Mouse (Mus musculus) megakaryocyte, embryonic 14.5 days (primary cell): ENCODE measurements at regions not wholly inside any gene's neighbourhood (a gene's known extent, or its start where the extent isn't known, plus 50 kb on each side); places are given as distances from the start of the nearest gene placed in this dataset.

Experiments used
- FLI1 ChIP-seq: IDR thresholded peaks from 2 replicates; pipeline ENCODE4 v1.6.1; 2012; ENCODE audit warnings: low read length, inconsistent platforms, mixed read lengths
- GATA1 ChIP-seq: IDR thresholded peaks from 3 replicates; pipeline ENCODE4 v1.6.1; 2012; ENCODE audit warnings: mixed read lengths, low read length, inconsistent platforms, borderline replicate concordance

DNA sequence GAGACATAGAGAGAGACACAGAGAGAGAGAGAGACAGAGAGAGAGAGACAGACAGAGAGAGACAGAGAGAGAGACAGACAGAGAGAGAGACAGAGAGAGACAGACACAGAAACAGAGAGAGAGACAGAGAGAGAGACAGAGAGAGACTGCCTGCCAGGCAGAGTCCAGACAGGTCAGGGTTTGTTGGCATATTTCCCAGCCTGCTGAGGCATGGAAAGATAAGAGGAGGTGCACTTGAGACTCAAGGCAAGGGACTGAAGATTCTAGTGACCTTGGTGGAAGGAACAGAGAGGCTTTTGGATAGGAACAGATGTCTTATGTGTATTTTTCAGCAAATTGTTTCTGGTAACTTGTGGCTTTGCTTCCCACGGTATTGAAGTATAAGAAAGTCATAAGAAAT, 186.5 kb downstream of the Osr1 start:
- TF ChIP-seq FLI1 (no peak), GATA1 (no peak)
